Mouse (Mus musculus) liver, embryonic 11.5 days (tissue): ENCODE results near the gene Tfpi. TPM values are rescaled to one million over a fixed set of nuclear protein-coding genes. Genes with fewer than 3 reads are reported as not detected.
A peak's percentile ranks its signal among the peaks of the same experiment; 100 is the strongest.
"Not testable (repeated sequence)": the region's sequence is repeated elsewhere in the genome, so short reads cannot be mapped to it uniquely, and the experiment has no call there.

Experiments used
- ATAC-seq: fragments of 200-750 bp; cut with Nextera tagmentation; replicated peaks from 2 replicates; pipeline ENCODE4 v1.8.0; 2017; ENCODE audit warnings: moderate number of reproducible peaks, mild to moderate bottlenecking, moderate TSS enrichment, moderate library complexity; ENCODE audit not compliant: low FRiP score
- DNase-seq: peaks from one replicate; pipeline ENCODE4 v3.0.0-alpha.2; 2017; ENCODE audit warnings: low spot score
- H3K27ac ChIP-seq: fragments of 300-500 bp; sonication (generic); 2 replicates; pipeline ENCODE4 v1.5.1; 2014; ENCODE audit warnings: mild to moderate bottlenecking, low read depth, low read length, control low read depth
- H3K27me3 ChIP-seq: fragments of 300-500 bp; sonication (generic); replicated peaks from 2 replicates; pipeline ENCODE4 v1.6.1; 2014; ENCODE audit warnings: low read length, mixed read lengths; ENCODE audit not compliant: control insufficient read depth, insufficient read depth
- H3K36me3 ChIP-seq: fragments of 300-500 bp; sonication (generic); 2 replicates; pipeline ENCODE4 v1.6.1; 2014; ENCODE audit warnings: mild to moderate bottlenecking, low read length, moderate library complexity, mixed read lengths; ENCODE audit not compliant: control insufficient read depth, insufficient read depth
- H3K4me1 ChIP-seq: fragments of 300-500 bp; sonication (generic); replicated peaks from 2 replicates; pipeline ENCODE4 v1.6.1; 2014; ENCODE audit warnings: low read length, mixed read lengths; ENCODE audit not compliant: control insufficient read depth, insufficient read depth
- H3K4me2 ChIP-seq: fragments of 300-500 bp; sonication (generic); 2 replicates; pipeline ENCODE4 v1.6.1; 2014; ENCODE audit warnings: mild to moderate bottlenecking, control low read depth, moderate library complexity
- H3K4me3 ChIP-seq: fragments of 300-500 bp; sonication (generic); 2 replicates; pipeline ENCODE4 v1.5.1; 2014; ENCODE audit warnings: low read depth, low read length, control low read depth
- H3K9ac ChIP-seq: fragments of 300-500 bp; sonication (generic); 2 replicates; pipeline ENCODE4 v1.6.1; 2014; ENCODE audit warnings: low read depth, low read length, control low read depth
- H3K9me3 ChIP-seq: fragments of 300-500 bp; sonication (generic); 2 replicates; pipeline ENCODE4 v1.6.1; 2016; ENCODE audit warnings: low read length, inconsistent platforms, mixed read lengths; ENCODE audit not compliant: control insufficient read depth
- WGBS: fragments of 180-500 bp; shearing (Covaris S2); extraction: QIAGEN DNeasy Blood & Tissue Kit; methylation state at CpG from one replicate; pipeline ENCODE4 v1.1.7; 2014; 5-methylcytosine and 5-hydroxymethylcytosine counted together
- polyA plus RNA-seq: library from polyadenylated mRNA; unstranded; fragments of >200 nt; fragmentation: Nextera tagmentation; extraction: Ambion mirVana; gene quantifications from 2 replicates; pipeline ENCODE4 v1.2.1, GENCODE M21; 2014

The Tfpi gene
- polyA plus RNA-seq, 1 experiment from 2014 or later = 41.9 TPM

GRCm38 (mm10) chr2:84513281-84513680 lies 36.7 kb upstream of the Tfpi start:
- DNase-seq (no peak), ATAC-seq (no peak)
- H3K9ac ChIP-seq = no peak overlapping the region
- no peaks in the 10 kb centered on the region for H3K27me3 ChIP-seq
- H3K27ac ChIP-seq = no peak overlapping the region
- H3K36me3 ChIP-seq = no peaks in the 10 kb centered on the region
- WGBS = 81% methylated on average over 3 of the region's 3 CpGs
- no peak overlapping the region for H3K4me2 ChIP-seq
- H3K9me3 ChIP-seq = no peaks in the 10 kb centered on the region
- H3K4me1 ChIP-seq = no peaks in the 10 kb centered on the region
- H3K4me3 ChIP-seq = no peak overlapping the region

DNA sequence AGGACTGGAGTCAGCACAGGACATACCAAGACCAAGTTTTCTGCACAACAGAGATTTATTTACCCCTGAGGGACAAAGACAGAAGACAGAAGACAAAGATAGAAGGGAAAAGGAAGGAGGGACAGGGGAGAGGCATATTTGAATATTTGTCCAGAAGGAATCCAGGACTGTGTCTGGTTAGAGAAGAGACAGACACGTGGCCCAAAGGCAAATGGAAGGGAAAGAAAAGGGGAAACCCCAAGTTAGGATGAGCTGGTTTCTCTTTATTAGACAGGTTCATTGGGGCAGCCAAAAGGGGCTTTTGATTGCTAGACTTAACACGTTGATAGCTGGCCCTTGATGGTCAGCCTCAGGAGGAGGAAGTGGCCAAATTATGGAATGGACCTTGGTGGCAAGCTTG lies 34.9 kb upstream of the Tfpi start:
- Histone ChIP-seq H3K4me3 (no peak overlapping the region), H3K9me3 (no peaks in the 10 kb centered on the region), H3K27me3 (no peaks in the 10 kb centered on the region), H3K27ac (no peak overlapping the region), H3K36me3 (no peaks in the 10 kb centered on the region), H3K9ac (no peak overlapping the region), H3K4me2 (no peak overlapping the region), H3K4me1 (no peaks in the 10 kb centered on the region)
- no peak for DNase-seq
- 68% methylated on average over 2 of the region's 2 CpGs for WGBS
- no peak for ATAC-seq

- Histone ChIP-seq H3K9me3 (no peaks in the 10 kb centered on the region), H3K27me3 (no peaks in the 10 kb centered on the region), H3K9ac (no peak overlapping the region), H3K36me3 (no peaks in the 10 kb centered on the region), H3K4me1 (no peaks in the 10 kb centered on the region), H3K4me2 (no peak overlapping the region), H3K27ac (no peak overlapping the region), H3K4me3 (no peak overlapping the region)
- WGBS = 89% methylated on average over 4 of the region's 4 CpGs
- ATAC-seq = no peak
- DNase-seq = no peak
These were observed 34.5 kb upstream of the Tfpi start for GRCm38 (mm10) chr2:84511036-84511435.

DNA sequence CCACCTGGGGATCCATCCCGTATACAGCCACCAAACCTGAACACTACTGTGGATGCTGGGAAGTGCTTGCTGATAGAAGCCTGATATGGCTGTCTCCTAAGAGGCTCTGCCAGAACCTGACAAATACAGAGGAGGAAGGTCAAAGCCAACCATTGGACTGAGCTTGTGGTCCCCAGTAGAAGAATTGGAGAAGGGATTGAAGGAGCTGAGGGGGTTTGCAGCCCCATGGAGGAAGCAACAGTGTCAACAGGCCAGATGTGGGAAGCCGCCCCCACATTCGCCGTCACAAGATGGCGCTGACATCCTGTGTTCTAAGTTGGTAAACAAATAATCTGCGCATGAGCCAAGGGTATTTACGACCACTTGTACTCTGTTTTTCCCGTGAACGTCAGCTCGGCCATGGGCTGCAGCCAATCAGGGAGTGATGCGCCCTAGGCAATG lies 28.4 kb upstream of the Tfpi start:
- H3K9me3 ChIP-seq, DNase-seq, H3K9ac ChIP-seq, H3K27me3 ChIP-seq, H3K4me1 ChIP-seq, H3K36me3 ChIP-seq, H3K27ac ChIP-seq: not testable (repeated sequence)
- peak overlapping the region; percentile 29; the same call in 1 of the 2 replicates for H3K4me2 ChIP-seq
- peak overlapping the region; percentile 27; the same call in 1 of the 2 replicates for H3K4me3 ChIP-seq
- WGBS = 43% methylated on average over 5 of the region's 11 CpGs
- peak; percentile 68 for ATAC-seq

DNA sequence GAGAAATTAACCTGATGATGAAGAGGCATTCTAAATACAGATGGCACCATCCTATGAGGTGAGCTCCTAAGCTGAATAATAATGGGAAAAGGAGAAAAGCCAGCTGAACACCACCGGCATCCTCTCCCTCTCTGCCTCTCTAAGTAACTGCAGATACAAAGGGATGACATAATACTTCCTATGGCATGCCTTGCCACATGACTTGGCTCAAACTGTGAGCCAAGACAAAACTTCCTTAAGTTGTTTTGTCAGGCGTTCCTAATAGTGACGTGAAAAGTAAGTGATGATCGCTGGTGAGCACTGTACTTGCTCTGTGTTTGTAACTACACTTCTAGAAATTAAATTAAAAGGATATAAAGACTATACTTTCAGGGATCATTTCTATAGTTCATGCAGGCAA lies 27.7 kb upstream of the Tfpi start:
- no peak overlapping the region for H3K27ac ChIP-seq
- DNase-seq = no peak

GRCm38 (mm10) chr2:84498921-84499320 lies 22.3 kb upstream of the Tfpi start:
- Histone ChIP-seq H3K9ac (no peak overlapping the region), H3K36me3 (no peaks in the 10 kb centered on the region), H3K4me2 (no peak overlapping the region), H3K4me1 (no peaks in the 10 kb centered on the region), H3K9me3 (no peaks in the 10 kb centered on the region), H3K4me3 (no peak overlapping the region), H3K27me3 (no peaks in the 10 kb centered on the region), H3K27ac (no peak overlapping the region)
- DNase-seq = no peak
- WGBS = 63% methylated on average over 3 of the region's 3 CpGs
- ATAC-seq = no peak

More for the DNA sequence above, 27.7 kb upstream of the Tfpi start:
- H3K4me1 ChIP-seq = no peaks in the 10 kb centered on the region
- no peaks in the 10 kb centered on the region for H3K36me3 ChIP-seq
- no peaks in the 10 kb centered on the region for H3K9me3 ChIP-seq
- ATAC-seq = no peak
- H3K27me3 ChIP-seq = no peaks in the 10 kb centered on the region
- H3K4me3 ChIP-seq = no peak overlapping the region
- no peak overlapping the region for H3K9ac ChIP-seq
- H3K4me2 ChIP-seq = no peak overlapping the region
- WGBS = 64% methylated on average over 4 of the region's 4 CpGs

- no peaks in the 10 kb centered on the region for H3K27me3 ChIP-seq
- ATAC-seq = no peak
- no peak overlapping the region for H3K9ac ChIP-seq
- WGBS = 76% methylated on average over 3 of the region's 3 CpGs
- H3K4me2 ChIP-seq = no peak overlapping the region
- DNase-seq = no peak
- H3K9me3 ChIP-seq = no peaks in the 10 kb centered on the region
- no peaks in the 10 kb centered on the region for H3K4me1 ChIP-seq
- H3K27ac ChIP-seq = no peak overlapping the region
- H3K4me3 ChIP-seq = no peak overlapping the region
- no peaks in the 10 kb centered on the region for H3K36me3 ChIP-seq
These were observed 18.5 kb upstream of the Tfpi start for GRCm38 (mm10) chr2:84495108-84495507.

- Histone ChIP-seq H3K4me3 (no peak overlapping the region), H3K9me3 (no peaks in the 10 kb centered on the region), H3K36me3 (no peaks in the 10 kb centered on the region), H3K9ac (no peak overlapping the region), H3K27me3 (no peaks in the 10 kb centered on the region), H3K4me1 (no peaks in the 10 kb centered on the region), H3K4me2 (no peak overlapping the region), H3K27ac (no peak overlapping the region)
- no peak for ATAC-seq
- DNase-seq = no peak
- 91% methylated on average over 2 of the region's 2 CpGs for WGBS
These were observed 17.1 kb upstream of the Tfpi start for GRCm38 (mm10) chr2:84493626-84494025.

- Histone ChIP-seq H3K9me3 (no peaks in the 10 kb centered on the region), H3K27ac (no peak overlapping the region), H3K4me2 (no peak overlapping the region), H3K27me3 (no peaks in the 10 kb centered on the region), H3K4me3 (no peak overlapping the region), H3K4me1 (no peaks in the 10 kb centered on the region), H3K36me3 (no peaks in the 10 kb centered on the region), H3K9ac (no peak overlapping the region)
- 79% methylated on average over 1 of the region's 1 CpGs for WGBS
- ATAC-seq (no peak), DNase-seq (no peak)
These were observed 15.1 kb upstream of the Tfpi start for GRCm38 (mm10) chr2:84491715-84492114.
